Mouse (Mus musculus): ENCODE data around the gene Vmn1r31. TPM values are rescaled to one million over a fixed set of nuclear protein-coding genes. Genes with fewer than 3 reads are reported as not detected.

The Vmn1r31 gene
- not detected for total RNA-seq (2021)
- long read RNA-seq, experiment 1: 0 reads
- long read RNA-seq, experiment 2: 0 reads

GRCm38 (mm10) chr6:58475230-58475629 lies at the start of gene Vmn1r31:
TSS of gene Vmn1r31 (minus strand) at chr6:58475330.
- no peak for DNase-seq

DNA sequence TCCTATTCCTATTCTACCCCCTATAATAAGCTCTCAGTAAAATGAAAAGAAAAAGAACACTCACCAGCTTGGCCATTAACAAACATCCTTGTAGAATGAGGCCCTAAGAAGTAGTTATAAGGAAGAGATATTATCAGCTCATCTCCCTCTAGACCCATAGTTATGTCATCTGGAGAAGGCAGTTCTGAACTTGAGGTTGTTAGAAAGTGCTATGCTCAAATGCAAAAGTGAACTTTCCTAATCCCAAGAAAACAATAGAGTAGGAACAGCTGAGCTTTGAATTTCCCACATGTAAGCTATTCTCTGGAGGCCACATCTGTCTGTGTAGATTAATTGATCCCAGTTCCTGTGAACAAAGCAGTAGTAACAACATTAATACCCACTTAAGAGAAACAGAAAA lies 31.8 kb downstream of the Vmn1r31 start, which contains the start of gene Vmn1r30:
Vmn1r30 (minus strand) TSS at position 101 of the 400 bp plus-strand sequence.
- DNase-seq: no peak

Other genes starting within 250 kb of the Vmn1r31 start
- not detected for gene Vmn1r28, start 213.3 kb downstream of the Vmn1r31 start, total RNA-seq (2021)
- gene Vmn1r29, start 173.8 kb downstream of the Vmn1r31 start, total RNA-seq (2021): not detected
- gene Vmn1r30, start 31.9 kb downstream of the Vmn1r31 start, total RNA-seq (2021): not detected
- gene Abcg2, start 109.2 kb upstream of the Vmn1r31 start, total RNA-seq (2021): 10 to 100 TPM; 17.7 to 24.3 TPM